Mouse (Mus musculus) liver, embryonic 14.5 days (tissue): ENCODE results near the gene Ror1.

ENCODE experiments used
- CTCF ChIP-seq: IDR thresholded peaks from 2 replicates; pipeline ENCODE4 v1.5.1; 2016; ENCODE audit warnings: antibody characterized with exemption, low read depth, control low read depth
- EP300 ChIP-seq: IDR thresholded peaks from 2 replicates; pipeline ENCODE4 v1.6.1; 2016; ENCODE audit warnings: antibody characterized with exemption, low read depth

DNA sequence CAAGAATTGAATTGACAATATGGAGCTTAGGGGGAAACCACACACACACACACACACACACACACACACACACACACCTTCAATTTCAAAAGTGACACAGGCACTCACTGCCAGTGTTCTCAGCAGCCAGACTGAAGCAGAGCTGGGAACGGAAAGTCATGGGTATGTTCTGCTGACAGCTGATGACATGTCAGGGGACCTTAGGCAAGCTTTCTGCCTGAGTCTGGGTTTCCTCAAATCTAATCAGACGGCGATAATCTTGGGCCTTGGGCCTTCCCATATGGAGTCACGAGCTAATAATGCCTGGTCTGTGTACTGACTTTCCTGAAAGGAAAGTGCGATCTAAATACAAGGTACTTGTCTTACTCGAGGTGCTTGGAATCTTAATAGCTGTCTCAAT, 202.1 kb downstream of the Ror1 start:
- TF ChIP-seq CTCF, result no peak
- no peak for TF ChIP-seq EP300
